Mouse (Mus musculus): ENCODE measurements around the gene Cpxm1. TPM values are rescaled to one million over a fixed set of nuclear protein-coding genes. Genes with fewer than 3 reads are reported as not detected.

The Cpxm1 gene
- polyA plus RNA-seq, 1 experiment from 2014 or later: 26.2 TPM

DNA sequence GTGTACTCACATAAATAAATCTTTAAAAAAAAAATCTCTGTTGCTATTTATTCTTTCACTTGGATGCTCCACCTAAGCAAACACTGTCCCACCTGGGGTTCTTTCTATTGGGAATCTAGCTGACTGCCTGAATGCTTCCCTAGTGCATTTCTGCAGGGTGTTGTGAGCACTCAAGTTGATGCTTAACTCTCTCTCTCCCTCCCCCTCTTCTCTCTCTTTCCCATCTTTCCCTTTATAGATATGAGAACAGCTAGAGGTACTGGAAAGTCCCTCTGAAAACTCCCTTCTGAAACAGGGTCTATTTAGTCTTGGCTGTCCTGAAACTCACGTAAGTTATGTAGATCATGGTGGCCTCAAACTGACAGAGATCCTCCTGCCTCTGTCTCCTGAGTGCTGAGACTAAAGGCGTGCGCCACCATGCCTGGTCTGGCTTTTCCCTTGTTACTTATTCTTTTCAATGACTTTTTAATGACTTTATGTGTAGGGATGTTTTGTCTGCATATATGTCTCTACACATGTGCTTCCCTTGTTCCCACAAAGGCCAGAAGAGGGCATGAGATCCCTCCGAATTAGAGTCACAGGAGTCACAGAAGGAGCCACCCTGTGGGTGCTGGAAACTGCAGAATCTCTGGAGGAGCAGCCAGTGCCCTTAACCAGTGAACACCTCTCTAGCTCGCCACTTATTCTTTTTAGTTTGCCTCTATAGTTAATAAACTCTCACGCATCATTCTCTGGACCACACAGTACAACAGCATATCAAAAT lies 16.9 kb upstream of the Cpxm1 start:
- Histone ChIP-seq H3K27ac (replicated peaks in 1 of 2; ENCODE audit: control insufficient read depth in 1 of 2, insufficient read depth in 1 of 2, low read depth in 2 of 2, low read length in 2 of 2) (no peak overlapping the region), H3K9me3 (ENCODE audit: control insufficient read depth, low read length) (no peaks in the 10 kb centered on the region), H3K4me1 (ENCODE audit: control insufficient read depth in 2 of 2, insufficient read depth in 2 of 2, low read length in 2 of 2) (no peaks in the 10 kb centered on the region), H3K9ac (ENCODE audit: low read length) (no peak overlapping the region), H3K4me3 (ENCODE audit: control insufficient read depth in 1 of 2, insufficient read depth in 1 of 2, low read depth in 1 of 2, low read length in 2 of 2) (no peak overlapping the region), H3K4me2 (ENCODE audit: low read length) (no peak overlapping the region), H3K27me3 (ENCODE audit: control insufficient read depth, insufficient read depth, low read length) (no peaks in the 10 kb centered on the region), H3K36me3 (ENCODE audit: control insufficient read depth, insufficient read depth, low read length) (peaks cover 9% of the 10 kb centered on the region; the same call in 1 of the 2 replicates)
- no peak for ATAC-seq (ENCODE audit: insufficient number of reproducible peaks, insufficient read depth, low FRiP score, low read depth)
- 70% methylated on average over 6 of the region's 6 CpGs for WGBS

DNA sequence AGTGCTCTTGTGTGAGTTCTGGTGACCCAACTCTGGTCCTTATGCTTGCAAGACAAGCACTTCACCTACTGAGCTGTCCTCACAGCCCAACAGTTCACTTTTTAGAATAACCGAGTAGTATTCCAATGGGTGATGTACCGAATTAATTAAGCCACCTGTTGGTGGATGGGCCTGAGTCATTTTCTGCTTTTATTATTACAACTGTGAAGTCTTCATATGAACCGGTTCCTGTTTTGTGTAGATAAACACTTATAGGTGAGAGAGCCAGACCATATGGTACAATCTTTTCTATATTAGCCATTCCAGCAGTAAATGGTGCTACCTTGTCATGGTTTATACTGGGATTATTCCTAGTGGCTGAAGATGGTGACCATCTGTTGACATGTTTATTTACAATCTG lies 15.4 kb upstream of the Cpxm1 start:
- Histone ChIP-seq H3K4me1 (ENCODE audit: control insufficient read depth in 2 of 2, insufficient read depth in 2 of 2, low read length in 2 of 2) (no peaks in the 10 kb centered on the region), H3K27ac (replicated peaks in 1 of 2; ENCODE audit: control insufficient read depth in 1 of 2, insufficient read depth in 1 of 2, low read depth in 2 of 2, low read length in 2 of 2) (no peak overlapping the region), H3K9ac (ENCODE audit: low read length) (no peak overlapping the region), H3K9me3 (ENCODE audit: control insufficient read depth, low read length) (no peaks in the 10 kb centered on the region), H3K4me2 (ENCODE audit: low read length) (no peak overlapping the region), H3K36me3 (ENCODE audit: control insufficient read depth, insufficient read depth, low read length) (no peaks in the 10 kb centered on the region; the same call in 1 of the 2 replicates), H3K4me3 (ENCODE audit: control insufficient read depth in 1 of 2, insufficient read depth in 1 of 2, low read depth in 1 of 2, low read length in 2 of 2) (no peak overlapping the region), H3K27me3 (ENCODE audit: control insufficient read depth, insufficient read depth, low read length) (no peaks in the 10 kb centered on the region)
- ATAC-seq (ENCODE audit: insufficient number of reproducible peaks, insufficient read depth, low FRiP score, low read depth): no peak
- 76% methylated on average over 3 of the region's 3 CpGs for WGBS

DNA sequence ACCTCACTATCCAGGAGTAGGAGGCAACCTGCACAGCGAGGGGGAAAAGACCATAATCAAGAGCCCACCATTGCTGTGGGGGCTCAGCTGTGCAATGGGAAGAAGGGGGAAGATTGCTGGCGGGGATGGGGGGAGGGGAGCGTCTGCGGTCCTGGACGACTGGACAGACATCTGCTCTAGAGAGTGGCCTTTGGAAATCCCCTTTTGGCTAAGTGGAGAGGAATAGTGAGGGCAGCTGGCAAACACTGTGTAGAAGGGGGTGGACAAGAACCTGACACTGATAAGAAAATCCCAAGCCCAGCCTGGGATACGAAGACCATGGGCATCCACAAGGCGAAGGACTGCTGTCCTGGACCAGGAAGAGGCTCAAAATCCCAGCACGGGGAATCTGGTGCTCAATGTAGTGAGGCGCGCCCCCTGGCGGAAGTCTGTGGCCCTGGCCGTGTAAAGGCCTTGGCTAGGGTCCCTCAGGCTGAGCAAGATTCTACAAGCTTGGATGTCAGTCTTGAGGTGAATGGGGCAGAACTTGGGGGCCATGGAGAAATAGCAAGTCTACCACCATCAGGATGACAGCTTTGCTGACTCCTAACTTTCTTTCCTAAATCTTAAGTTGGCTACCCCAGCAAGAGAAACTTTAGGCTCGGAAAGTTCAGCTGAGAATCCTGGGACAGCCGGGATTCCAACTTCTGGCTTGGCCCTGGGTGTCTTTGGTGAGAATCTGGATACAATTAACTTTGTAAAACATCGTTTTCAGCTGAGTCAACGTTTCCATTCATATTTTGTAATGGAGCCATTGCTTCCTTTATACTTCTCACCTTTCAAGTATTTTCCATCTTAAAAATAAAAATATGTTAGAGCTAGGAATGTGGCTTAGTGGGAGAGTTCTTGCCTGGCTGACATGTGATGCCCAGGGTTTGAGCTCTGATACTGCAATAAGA lies 14.5 kb upstream of the Cpxm1 start:
- no peak for ATAC-seq (ENCODE audit: insufficient number of reproducible peaks, insufficient read depth, low FRiP score, low read depth)
- H3K9me3 ChIP-seq (ENCODE audit: control insufficient read depth, low read length): no peaks in the 10 kb centered on the region
- WGBS: 33% methylated on average over 16 of the region's 16 CpGs

DNA sequence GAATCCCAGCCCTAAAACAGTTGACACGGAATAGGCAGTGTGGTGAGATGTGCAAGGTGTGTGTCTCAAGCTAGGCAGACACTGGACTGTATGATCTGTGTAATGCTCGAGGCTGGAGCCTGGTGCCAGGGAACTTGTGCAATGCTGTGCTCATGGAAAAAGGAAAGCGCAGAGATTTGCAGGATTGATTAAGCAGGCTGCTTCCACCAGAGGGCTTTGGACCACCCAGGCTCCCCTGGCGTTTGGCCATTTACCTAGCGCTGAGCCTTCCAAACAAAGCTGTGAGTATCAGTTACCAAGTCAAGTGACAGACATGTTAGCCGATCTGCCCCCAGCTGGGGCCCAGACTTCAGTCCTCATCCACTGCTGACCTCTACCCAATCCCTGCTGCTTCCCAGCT lies 10.8 kb upstream of the Cpxm1 start:
- Histone ChIP-seq H3K27me3 (ENCODE audit: control insufficient read depth, insufficient read depth, low read length) (no peaks in the 10 kb centered on the region), H3K4me2 (ENCODE audit: low read length) (no peak overlapping the region), H3K4me3 (ENCODE audit: control insufficient read depth in 1 of 2, insufficient read depth in 1 of 2, low read depth in 1 of 2, low read length in 2 of 2) (no peak overlapping the region), H3K36me3 (ENCODE audit: control insufficient read depth, insufficient read depth, low read length) (no peaks in the 10 kb centered on the region), H3K9me3 (ENCODE audit: control insufficient read depth, low read length) (no peaks in the 10 kb centered on the region), H3K9ac (ENCODE audit: low read length) (no peak overlapping the region), H3K4me1 (ENCODE audit: control insufficient read depth in 2 of 2, insufficient read depth in 2 of 2, low read length in 2 of 2) (no peaks in the 10 kb centered on the region), H3K27ac (replicated peaks in 1 of 2; ENCODE audit: control insufficient read depth in 1 of 2, insufficient read depth in 1 of 2, low read depth in 2 of 2, low read length in 2 of 2) (no peak overlapping the region)
- ATAC-seq (ENCODE audit: insufficient number of reproducible peaks, insufficient read depth, low FRiP score, low read depth): no peak
- WGBS: 18% methylated on average over 6 of the region's 6 CpGs

More for the DNA sequence above, 14.5 kb upstream of the Cpxm1 start:
- Histone ChIP-seq H3K4me3 (ENCODE audit: control insufficient read depth in 1 of 2, insufficient read depth in 1 of 2, low read depth in 1 of 2, low read length in 2 of 2) (no peak overlapping the region), H3K4me2 (ENCODE audit: low read length) (no peak overlapping the region), H3K4me1 (ENCODE audit: control insufficient read depth in 2 of 2, insufficient read depth in 2 of 2, low read length in 2 of 2) (no peaks in the 10 kb centered on the region), H3K9ac (ENCODE audit: low read length) (no peak overlapping the region), H3K27ac (replicated peaks in 1 of 2; ENCODE audit: control insufficient read depth in 1 of 2, insufficient read depth in 1 of 2, low read depth in 2 of 2, low read length in 2 of 2) (no peak overlapping the region), H3K27me3 (ENCODE audit: control insufficient read depth, insufficient read depth, low read length) (no peaks in the 10 kb centered on the region), H3K36me3 (ENCODE audit: control insufficient read depth, insufficient read depth, low read length) (no peaks in the 10 kb centered on the region)

DNA sequence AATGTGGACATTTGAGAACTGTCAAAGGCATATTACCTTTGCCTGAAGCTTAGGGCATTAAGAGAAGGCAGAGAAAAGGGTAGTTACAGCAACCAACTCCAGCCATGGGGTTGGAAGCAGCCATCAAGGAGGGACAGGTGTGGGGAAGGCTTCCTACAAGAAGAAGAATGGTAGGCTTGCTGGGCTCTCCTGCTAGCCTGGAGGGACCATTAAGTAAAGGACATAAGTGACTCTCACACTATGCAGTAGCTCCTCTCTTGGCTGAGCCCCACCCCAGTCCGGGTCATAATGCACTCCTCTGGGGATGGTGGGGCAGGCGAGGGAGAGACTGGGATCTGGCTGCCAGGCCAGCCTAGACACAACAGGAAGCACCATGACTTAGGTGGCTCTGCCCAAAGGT lies 8.8 kb upstream of the Cpxm1 start, which contains the start of gene Tmem239:
Gene Tmem239 (plus strand): TSS at position 301 of the 400 bp plus-strand sequence.
- Histone ChIP-seq H3K27me3 (ENCODE audit: control insufficient read depth, insufficient read depth, low read length) (no peaks in the 10 kb centered on the region), H3K4me2 (ENCODE audit: low read length) (no peak within 1 kb of the TSS), H3K27ac (replicated peaks in 1 of 2; ENCODE audit: control insufficient read depth in 1 of 2, insufficient read depth in 1 of 2, low read depth in 2 of 2, low read length in 2 of 2) (no peak within 1 kb of the TSS), H3K4me1 (ENCODE audit: control insufficient read depth in 2 of 2, insufficient read depth in 2 of 2, low read length in 2 of 2) (no peaks in the 10 kb centered on the region), H3K9ac (ENCODE audit: low read length) (no peak within 1 kb of the TSS), H3K4me3 (ENCODE audit: control insufficient read depth in 1 of 2, insufficient read depth in 1 of 2, low read depth in 1 of 2, low read length in 2 of 2) (no peak within 1 kb of the TSS), H3K36me3 (ENCODE audit: control insufficient read depth, insufficient read depth, low read length) (no peaks in the 10 kb centered on the region), H3K9me3 (ENCODE audit: control insufficient read depth, low read length) (no peaks in the 10 kb centered on the region)
- no peak for ATAC-seq (ENCODE audit: insufficient number of reproducible peaks, insufficient read depth, low FRiP score, low read depth)
- 78% methylated on average over 2 of the region's 2 CpGs for WGBS

DNA sequence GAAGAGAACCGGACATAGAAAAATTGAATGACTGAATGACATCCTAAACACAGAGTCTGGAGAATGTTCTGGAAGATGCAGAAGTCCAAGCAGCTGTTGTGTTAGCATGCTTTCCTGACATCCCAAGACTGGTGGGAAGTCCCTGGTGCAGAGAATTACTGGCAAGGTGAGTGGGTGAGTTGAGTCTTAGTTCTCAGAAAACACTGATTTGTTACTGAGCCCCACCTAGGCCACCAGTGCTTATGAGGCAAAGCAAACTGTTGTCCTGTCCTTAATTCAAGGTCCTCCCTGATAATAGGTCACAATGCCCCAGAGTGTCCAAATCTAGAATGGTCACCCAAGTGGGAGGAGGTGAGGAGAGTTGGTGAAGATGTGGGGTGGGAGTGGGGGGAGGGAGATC lies 7.6 kb upstream of the Cpxm1 start, which contains the start of the genes Gm28372 and 1700020A23Rik:
Gene Gm28372 (plus strand): TSS at position 301 of the 400 bp plus-strand sequence.
Gene 1700020A23Rik (plus strand): TSS at position 321 of the 400 bp plus-strand sequence.
- H3K27ac ChIP-seq (replicated peaks in 1 of 2; ENCODE audit: control insufficient read depth in 1 of 2, insufficient read depth in 1 of 2, low read depth in 2 of 2, low read length in 2 of 2): no peak within 1 kb of the TSS
- ATAC-seq (ENCODE audit: insufficient number of reproducible peaks, insufficient read depth, low FRiP score, low read depth): no peak
- no peaks in the 10 kb centered on the region for H3K27me3 ChIP-seq (ENCODE audit: control insufficient read depth, insufficient read depth, low read length)
- no peak within 1 kb of the TSS for H3K9ac ChIP-seq (ENCODE audit: low read length)
- H3K4me2 ChIP-seq (ENCODE audit: low read length): no peak within 1 kb of the TSS
- no peaks in the 10 kb centered on the region for H3K4me1 ChIP-seq (ENCODE audit: control insufficient read depth in 2 of 2, insufficient read depth in 2 of 2, low read length in 2 of 2)
- no peak within 1 kb of the TSS for H3K4me3 ChIP-seq (ENCODE audit: control insufficient read depth in 1 of 2, insufficient read depth in 1 of 2, low read depth in 1 of 2, low read length in 2 of 2)
- H3K9me3 ChIP-seq (ENCODE audit: control insufficient read depth, low read length): no peaks in the 10 kb centered on the region
- 85% methylated on average over 1 of the region's 1 CpGs for WGBS
- no peaks in the 10 kb centered on the region for H3K36me3 ChIP-seq (ENCODE audit: control insufficient read depth, insufficient read depth, low read length)

DNA sequence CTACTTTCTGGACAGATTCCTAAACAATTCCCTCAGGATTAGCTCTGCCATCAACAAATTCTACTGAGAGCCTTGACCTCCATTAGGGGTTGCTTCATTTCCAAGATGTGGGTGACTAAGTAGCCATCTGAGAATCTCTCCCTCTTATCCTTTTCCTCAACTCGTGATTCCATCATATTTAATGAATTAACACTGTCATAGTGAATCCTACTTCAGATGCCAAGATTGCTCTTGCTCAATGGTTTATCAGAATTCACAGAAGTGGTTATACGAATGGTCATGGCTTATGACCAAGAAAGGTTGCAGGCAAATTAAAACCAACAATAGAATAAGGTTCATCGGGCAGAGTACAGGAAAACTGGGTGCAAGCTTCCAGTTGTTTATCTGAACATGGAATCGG lies 4.5 kb upstream of the Cpxm1 start:
- no peaks in the 10 kb centered on the region for H3K36me3 ChIP-seq (ENCODE audit: control insufficient read depth, insufficient read depth, low read length)
- no peak overlapping the region for H3K9ac ChIP-seq (ENCODE audit: low read length)
- no peak overlapping the region for H3K4me2 ChIP-seq (ENCODE audit: low read length)
- no peak overlapping the region for H3K4me3 ChIP-seq (ENCODE audit: control insufficient read depth in 1 of 2, insufficient read depth in 1 of 2, low read depth in 1 of 2, low read length in 2 of 2)
- H3K9me3 ChIP-seq (ENCODE audit: control insufficient read depth, low read length): no peaks in the 10 kb centered on the region
- ATAC-seq (ENCODE audit: insufficient number of reproducible peaks, insufficient read depth, low FRiP score, low read depth): no peak
- H3K27ac ChIP-seq (replicated peaks in 1 of 2; ENCODE audit: control insufficient read depth in 1 of 2, insufficient read depth in 1 of 2, low read depth in 2 of 2, low read length in 2 of 2): no peak overlapping the region
- 64% methylated on average over 4 of the region's 4 CpGs for WGBS
- 0 out of 2 replicates have a peak, but pooled peaks cover 9% of the 10 kb centered on the region for H3K27me3 ChIP-seq (ENCODE audit: control insufficient read depth, insufficient read depth, low read length)
- peaks cover 4 to 6% of the 10 kb centered on the region in 2 experiments; a peak in 2 of 4 replicates for H3K4me1 ChIP-seq (ENCODE audit: control insufficient read depth in 2 of 2, insufficient read depth in 2 of 2, low read length in 2 of 2)
